Mouse (Mus musculus) MEL (cell line): ENCODE results near the gene Inpp4a. TPM values are rescaled to one million over a fixed set of nuclear protein-coding genes. Genes with fewer than 3 reads are reported as not detected.

Source experiments
- DNase-seq: peaks from one replicate; pipeline ENCODE4 v3.0.0; 2011; ENCODE audit warnings: low read depth, low spot score
- H3K27ac ChIP-seq: 2 replicates; pipeline ENCODE4 v1.5.1; 2012; ENCODE audit warnings: low read depth, mild to moderate bottlenecking, control low read depth, low read length, moderate library complexity; ENCODE audit not compliant: control insufficient read depth
- H3K27me3 ChIP-seq, 2 experiments: fragments of 150-350 bp in 1 of 2; sonication (generic) in 1 of 2; 2 replicates each; pipeline ENCODE4 v1.6.1; 2012; ENCODE audit warnings: low read length in 2 of 2, mild to moderate bottlenecking in 2 of 2, improper control_type of control experiment in 1 of 2, moderate library complexity in 1 of 2; ENCODE audit not compliant: insufficient read depth in 2 of 2, control insufficient read depth in 1 of 2
- H3K36me3 ChIP-seq, 2 experiments: 2 replicates each; pipeline ENCODE4 v1.6.1; 2012 to 2014; ENCODE audit warnings: low read length in 2 of 2, improper control_type of control experiment in 1 of 2, inconsistent platforms in 1 of 2, mild to moderate bottlenecking in 1 of 2; ENCODE audit not compliant: insufficient read depth in 2 of 2, control insufficient read depth in 1 of 2
- H3K4me1 ChIP-seq, 2 experiments: fragments of 150-350 bp in 1 of 2; sonication (generic) in 1 of 2; 2 replicates each; pipeline ENCODE4 v1.6.1; 2012; ENCODE audit warnings: low read length in 2 of 2, improper control_type of control experiment in 1 of 2, mild to moderate bottlenecking in 1 of 2; ENCODE audit not compliant: insufficient read depth in 2 of 2, control insufficient read depth in 1 of 2
- H3K4me3 ChIP-seq, 2 experiments: fragments of 150-350 bp in 1 of 2; sonication (generic) in 1 of 2; 2 replicates each; pipeline ENCODE4 v1.5.1; 2012; ENCODE audit warnings: low read depth in 2 of 2, low read length in 2 of 2, mild to moderate bottlenecking in 2 of 2, moderate library complexity in 2 of 2, control low read depth in 1 of 2, improper control_type of control experiment in 1 of 2; ENCODE audit not compliant: control insufficient read depth in 1 of 2, insufficient read depth in 1 of 2
- H3K79me2 ChIP-seq: 2 replicates; pipeline ENCODE4 v1.6.1; 2012; ENCODE audit warnings: mild to moderate bottlenecking, low read length, moderate library complexity; ENCODE audit not compliant: control insufficient read depth, poor library complexity, insufficient read depth
- H3K9ac ChIP-seq: 2 replicates; pipeline ENCODE4 v1.6.1; 2012; ENCODE audit warnings: low read depth, mild to moderate bottlenecking, control low read depth, low read length, moderate library complexity; ENCODE audit not compliant: control insufficient read depth, poor library complexity, severe bottlenecking
- H3K9me3 ChIP-seq: fragments of 150-350 bp; sonication (generic); replicated peaks from 2 replicates; pipeline ENCODE4 v1.6.1; 2012; ENCODE audit warnings: mild to moderate bottlenecking, low read length, improper control_type of control experiment, moderate library complexity; ENCODE audit not compliant: insufficient read depth
- EP300 ChIP-seq, 2 experiments: IDR thresholded peaks; 2 replicates each; pipeline ENCODE4 v1.6.1; 2011; ENCODE audit warnings: improper control_type of control experiment in 2 of 2, low read length in 2 of 2, low read depth in 1 of 2, mild to moderate bottlenecking in 1 of 2
- ETS1 ChIP-seq: IDR thresholded peaks from 2 replicates; pipeline ENCODE4 v1.6.1; 2012; ENCODE audit warnings: low read depth, mild to moderate bottlenecking, inconsistent platforms, low read length, improper control_type of control experiment, moderate library complexity
- JUND ChIP-seq: IDR thresholded peaks from 2 replicates; pipeline ENCODE4 v1.6.1; 2011; ENCODE audit warnings: low read depth, mild to moderate bottlenecking, improper control_type of control experiment, low read length
- KAT2A ChIP-seq: conservative IDR thresholded peaks from 2 replicates; pipeline ENCODE4 v1.6.1; 2012; ENCODE audit warnings: low read depth, low read length, improper control_type of control experiment, inconsistent platforms
- MAZ ChIP-seq: IDR thresholded peaks from 2 replicates; pipeline ENCODE4 v1.6.1; 2012; ENCODE audit warnings: low read depth, mild to moderate bottlenecking, inconsistent platforms, low read length, improper control_type of control experiment
- MYB ChIP-seq: IDR thresholded peaks from 2 replicates; pipeline ENCODE4 v1.6.1; 2011; ENCODE audit warnings: mild to moderate bottlenecking, low read depth, low read length, improper control_type of control experiment
- NELFE ChIP-seq: IDR thresholded peaks from 2 replicates; pipeline ENCODE4 v1.6.1; 2011; ENCODE audit warnings: low read depth, low read length, improper control_type of control experiment
- NRF1 ChIP-seq: IDR thresholded peaks from 2 replicates; pipeline ENCODE4 v1.6.1; 2014; ENCODE audit warnings: low read depth, mild to moderate bottlenecking, inconsistent platforms, low read length, improper control_type of control experiment, moderate library complexity; ENCODE audit not compliant: poor library complexity, insufficient read depth, severe bottlenecking
- POLR2A ChIP-seq, 2 experiments: IDR thresholded peaks; 2 replicates each; pipeline ENCODE4 v1.6.1; 2011 to 2012; ENCODE audit warnings: low read length in 2 of 2, mild to moderate bottlenecking in 2 of 2, control low read depth in 1 of 2, improper control_type of control experiment in 1 of 2, low read depth in 1 of 2, moderate library complexity in 1 of 2; ENCODE audit not compliant: control insufficient read depth in 1 of 2, insufficient read depth in 1 of 2, poor library complexity in 1 of 2
- POLR2AphosphoS2 ChIP-seq: IDR thresholded peaks from 2 replicates; pipeline ENCODE4 v1.6.1; 2011; ENCODE audit warnings: low read length, improper control_type of control experiment
- POLR2AphosphoS5 ChIP-seq: IDR thresholded peaks from 2 replicates; pipeline ENCODE4 v1.6.1; 2012; ENCODE audit warnings: low read depth, borderline replicate concordance, mild to moderate bottlenecking, inconsistent platforms, low read length, moderate library complexity, mixed read lengths
- RAD21 ChIP-seq: IDR thresholded peaks from 2 replicates; pipeline ENCODE4 v1.6.1; 2011; ENCODE audit warnings: mild to moderate bottlenecking, low read depth, low read length, improper control_type of control experiment
- SIN3A ChIP-seq: IDR thresholded peaks from 2 replicates; pipeline ENCODE4 v1.6.1; 2012; ENCODE audit warnings: low read length, improper control_type of control experiment, inconsistent platforms
- TAL1 ChIP-seq: IDR thresholded peaks from 2 replicates; pipeline ENCODE4 v1.6.1; 2012; ENCODE audit warnings: mild to moderate bottlenecking, inconsistent platforms, low read length, moderate library complexity, mixed read lengths
- TCF12 ChIP-seq: IDR thresholded peaks from 2 replicates; pipeline ENCODE4 v1.6.1; 2014; ENCODE audit warnings: low read depth, mild to moderate bottlenecking, inconsistent platforms, low read length, improper control_type of control experiment, moderate library complexity
- UBTF ChIP-seq: IDR thresholded peaks from 2 replicates; pipeline ENCODE4 v1.6.1; 2012; ENCODE audit warnings: low read depth, mild to moderate bottlenecking, inconsistent platforms, low read length, improper control_type of control experiment, moderate library complexity, borderline replicate concordance; ENCODE audit not compliant: insufficient read depth
- ZC3H11A ChIP-seq: IDR thresholded peaks from 2 replicates; pipeline ENCODE4 v1.6.1; 2012; ENCODE audit warnings: low read depth, mild to moderate bottlenecking, inconsistent platforms, low read length, improper control_type of control experiment
- polyA plus RNA-seq, 2 experiments: library from polyadenylated mRNA; stranded (reverse) in 1 of 2; unstranded in 1 of 2; fragments of >175 nt in 1 of 2; fragments of >200 nt in 1 of 2; gene quantifications; 2 replicates each; pipeline versions ENCODE4 v1.2.1 to v1.2.4; 2012; ENCODE audit warnings: low replicate concordance in 2 of 2, low read depth in 1 of 2; ENCODE audit not compliant: insufficient read length in 2 of 2, insufficient read depth in 1 of 2, missing spikeins in 1 of 2
- total RNA-seq: library from RNA; depleted of rRNA; stranded (reverse); fragments of 300-350 nt; gene quantifications from 2 replicates; pipeline ENCODE4 v1.2.3, GENCODE M21; 2012

The Inpp4a gene
- total and polyA plus RNA-seq, 3 experiments = 1.6 to 5.0 TPM; not detected in 1

GRCm38 (mm10) chr1:37357173-37357572 lies 57.5 kb downstream of the Inpp4a start:
- no peaks in the 10 kb centered on the region for H3K27me3 ChIP-seq
- H3K27ac ChIP-seq = no peak overlapping the region
- no peaks in the 10 kb centered on the region for H3K79me2 ChIP-seq
- no peaks in the 10 kb centered on the region for H3K36me3 ChIP-seq
- no peak for TF ChIP-seq UBTF
- TF ChIP-seq POLR2A (IDR thresholded peaks at IDR 0.05; ENCODE audit: control insufficient read depth in 1 of 2, insufficient read depth in 1 of 2, low read depth in 1 of 2, low read length in 2 of 2, poor library complexity in 1 of 2) = no peak
- TF ChIP-seq POLR2AphosphoS5 = no peak
- TF ChIP-seq ZC3H11A = no peak
- no peak for TF ChIP-seq ETS1
- TF ChIP-seq NELFE = no peak
- no peak for TF ChIP-seq MAZ
- TF ChIP-seq KAT2A = no peak
- TF ChIP-seq TCF12 = no peak
- no peak for TF ChIP-seq RAD21
- no peak for TF ChIP-seq MYB
- TF ChIP-seq POLR2AphosphoS2 = no peak
- TF ChIP-seq EP300 (IDR thresholded peaks at IDR 0.05; ENCODE audit: low read depth in 1 of 2, low read length in 2 of 2) = no peak
- no peak for TF ChIP-seq TAL1
- no peak for TF ChIP-seq JUND
- no peak overlapping the region for H3K4me3 ChIP-seq
- H3K4me1 ChIP-seq = no peaks in the 10 kb centered on the region
- DNase-seq = no peak
- no peak overlapping the region for H3K9ac ChIP-seq
- H3K9me3 ChIP-seq = no peaks in the 10 kb centered on the region

DNA sequence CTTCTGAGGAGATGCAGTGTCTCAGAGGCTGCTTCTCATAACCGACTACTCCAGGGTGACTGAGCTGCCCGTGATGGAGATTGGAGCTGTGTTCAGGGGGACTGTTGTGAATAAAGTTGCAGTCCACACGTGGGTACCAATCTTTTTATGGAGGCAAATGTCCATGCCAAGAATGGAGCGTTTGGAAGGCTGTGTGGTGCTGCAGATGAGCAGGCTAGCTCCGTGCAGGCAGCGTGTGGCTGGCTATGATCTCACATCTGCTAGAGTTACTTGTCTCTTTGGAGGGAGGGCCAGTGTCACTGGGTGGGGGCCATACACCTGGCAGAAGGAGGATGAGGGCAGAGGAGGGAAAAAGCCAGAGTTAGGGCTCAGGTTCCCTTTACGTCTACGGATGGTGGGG lies 59.0 kb downstream of the Inpp4a start:
- Histone ChIP-seq H3K4me1 (no peaks in the 10 kb centered on the region), H3K27ac (no peak overlapping the region), H3K9ac (no peak overlapping the region), H3K79me2 (no peaks in the 10 kb centered on the region), H3K36me3 (no peaks in the 10 kb centered on the region), H3K4me3 (no peak overlapping the region), H3K27me3 (no peaks in the 10 kb centered on the region), H3K9me3 (no peaks in the 10 kb centered on the region)
- no peak for DNase-seq
- no peak for TF ChIP-seq SIN3A
- no peak for TF ChIP-seq RAD21
- no peak for TF ChIP-seq NRF1
- TF ChIP-seq MYB = no peak
